Mouse (Mus musculus) 416B (cell line): ENCODE results near the gene Pygm.
A peak's percentile ranks its signal among the peaks of the same experiment; 100 is the strongest.

ENCODE experiments used
- DNase-seq: peaks from one replicate; pipeline ENCODE4 v3.0.0; 2011; ENCODE audit warnings: low read depth

Gene Pygm

GRCm38 (mm10) chr19:6384128-6384527, at the start of gene Pygm:
Gene Pygm (plus strand): TSS chr19:6384399.
- DNase-seq: no peak

DNA sequence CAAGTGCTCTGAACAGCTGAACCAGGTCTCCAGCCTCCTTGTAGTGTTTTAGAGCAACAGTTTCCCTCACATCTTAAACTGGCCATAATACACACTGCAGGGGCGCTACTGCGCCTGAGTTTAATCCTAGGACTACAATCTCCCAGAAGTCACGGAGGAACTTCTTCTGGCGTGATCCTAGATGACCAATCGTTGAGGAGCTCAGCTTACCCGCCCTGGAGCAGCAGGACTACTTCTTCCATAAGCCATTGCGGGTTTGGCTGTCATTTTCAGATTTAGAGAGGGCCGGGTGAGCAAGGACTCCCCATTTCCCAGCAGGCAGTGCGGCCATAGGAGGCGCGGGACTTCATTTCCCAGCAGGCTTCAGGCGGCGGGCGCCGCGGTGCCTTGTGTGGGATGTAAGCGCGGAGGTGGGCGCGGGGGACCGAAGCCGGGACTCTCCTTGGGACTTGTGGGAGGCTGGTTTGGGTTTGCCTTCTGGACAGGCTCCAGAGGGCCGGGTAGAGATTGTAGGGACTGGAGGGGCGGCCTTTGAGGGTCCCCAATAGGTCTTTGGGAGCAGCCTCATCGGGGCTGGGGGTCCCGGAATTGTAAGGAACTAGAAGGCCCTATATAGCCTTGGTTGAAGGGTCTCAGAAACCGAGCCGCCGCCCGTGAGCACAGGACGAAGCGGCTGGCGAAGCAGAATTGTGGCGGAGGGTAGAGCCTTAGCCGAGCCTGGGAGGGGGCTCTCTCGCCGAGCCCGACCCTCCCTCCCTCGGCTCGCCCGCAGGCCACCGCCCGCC, 49.3 kb upstream of the Pygm start, which contains the start of gene Men1:
Gene Men1, plus strand, starts transcription at position 307 of the 785 bp plus-strand sequence.
- peak; percentile 99 for DNase-seq

DNA sequence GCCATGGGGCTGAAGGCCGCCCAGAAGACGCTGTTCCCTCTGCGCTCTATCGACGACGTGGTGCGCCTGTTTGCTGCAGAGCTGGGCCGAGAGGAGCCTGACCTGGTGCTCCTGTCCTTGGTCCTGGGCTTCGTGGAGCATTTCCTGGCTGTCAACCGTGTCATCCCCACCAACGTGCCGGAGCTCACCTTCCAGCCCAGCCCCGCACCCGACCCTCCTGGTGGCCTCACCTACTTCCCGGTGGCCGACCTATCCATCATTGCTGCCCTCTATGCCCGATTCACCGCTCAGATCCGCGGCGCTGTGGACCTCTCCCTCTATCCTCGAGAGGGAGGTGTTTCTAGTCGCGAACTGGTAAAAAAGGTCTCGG, 48.8 kb upstream of the Pygm start:
- DNase-seq: peak; percentile 36

- no peak for DNase-seq
Observed at GRCm38 (mm10) chr19:6336920-6337319, 47.3 kb upstream of the Pygm start.

DNA sequence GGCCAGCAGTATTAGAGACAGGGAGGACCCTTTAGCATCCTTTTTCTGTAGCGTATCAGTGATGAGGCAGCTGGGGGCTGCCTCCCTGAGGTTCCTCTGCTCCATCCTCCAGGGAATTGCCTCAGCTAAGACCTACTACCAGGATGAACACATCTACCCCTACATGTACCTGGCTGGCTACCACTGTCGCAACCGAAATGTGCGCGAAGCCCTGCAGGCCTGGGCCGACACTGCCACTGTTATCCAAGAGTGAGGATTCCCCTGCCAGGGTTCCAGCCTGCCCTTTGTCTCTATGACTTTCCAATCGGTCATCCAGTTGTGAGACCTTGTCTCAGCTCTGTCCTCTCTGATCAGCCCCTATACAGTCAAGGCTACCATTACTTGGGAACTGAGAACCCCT, 46.0 kb upstream of the Pygm start:
- DNase-seq: no peak

DNA sequence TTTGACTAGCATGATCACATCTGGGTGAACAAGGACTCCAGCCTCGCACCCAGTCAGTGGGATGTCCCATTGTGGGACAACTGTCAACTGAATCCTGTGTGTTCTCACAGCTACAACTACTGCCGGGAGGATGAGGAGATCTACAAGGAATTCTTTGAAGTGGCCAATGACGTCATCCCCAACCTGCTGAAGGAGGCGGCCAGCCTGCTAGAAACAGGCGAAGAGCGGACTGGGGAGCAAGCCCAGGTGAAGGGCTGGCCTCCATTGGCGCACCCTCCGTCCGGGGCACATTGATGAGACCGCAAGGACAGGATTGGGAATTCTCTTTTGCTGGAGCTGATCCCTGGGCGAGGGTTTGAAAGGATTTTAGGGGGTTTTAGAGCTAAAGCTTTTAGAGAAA, 45.5 kb upstream of the Pygm start:
- DNase-seq: no peak

- DNase-seq: no peak
Observed at GRCm38 (mm10) chr19:6339191-6339590, 45.0 kb upstream of the Pygm start.

- DNase-seq: peak; percentile 56
Observed at GRCm38 (mm10) chr19:6339890-6340504, 44.2 kb upstream of the Pygm start.

DNA sequence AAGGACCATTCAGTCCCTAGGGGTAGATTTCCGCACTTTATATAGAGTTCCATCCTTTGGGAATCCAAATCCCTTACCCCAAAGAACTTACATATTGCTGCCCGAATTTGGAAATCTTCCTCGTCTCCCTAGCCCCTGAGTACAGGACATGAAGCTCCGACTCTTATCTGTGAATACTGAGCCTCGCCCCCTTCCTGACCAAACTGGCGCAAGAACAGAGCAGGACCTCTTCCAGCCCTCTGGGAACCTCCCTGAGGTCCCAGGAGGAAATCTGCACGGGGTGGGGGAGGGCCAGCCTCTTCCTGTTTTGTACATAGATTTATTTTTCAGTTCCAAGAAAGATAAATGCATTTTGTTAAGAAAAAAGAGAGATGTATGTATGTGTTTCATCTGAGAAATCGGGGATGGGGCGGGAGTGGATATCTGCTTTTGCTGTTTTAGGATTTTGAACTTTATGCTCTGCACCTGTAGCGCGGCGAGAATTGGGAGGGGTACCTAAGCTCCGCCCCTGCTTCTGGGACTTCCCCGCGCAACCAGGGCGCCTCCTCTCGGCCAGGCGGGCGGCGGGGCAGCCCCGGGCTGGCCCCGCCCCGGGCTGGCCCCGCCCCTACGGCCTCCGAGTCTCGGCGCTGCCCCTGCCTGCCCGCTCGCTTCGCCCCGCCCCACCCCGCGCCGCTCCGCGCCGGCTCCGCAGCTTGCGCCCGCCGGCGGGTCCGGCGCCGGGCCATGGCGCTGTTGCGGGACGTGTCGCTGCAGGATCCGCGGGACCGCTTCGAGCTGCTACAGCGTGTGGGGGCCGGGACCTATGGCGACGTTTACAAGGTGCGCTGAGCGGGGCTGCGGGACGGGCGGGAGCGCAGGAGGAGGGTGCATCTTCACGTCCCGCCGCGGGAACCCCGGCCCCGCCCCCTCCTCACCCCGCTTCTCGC, 43.4 kb upstream of the Pygm start, which contains the start of gene Map4k2:
Gene Map4k2, plus strand, starts transcription at position 612 of the 929 bp plus-strand sequence.
- peak; percentile 87 for DNase-seq

- DNase-seq: no peak
Observed at GRCm38 (mm10) chr19:6341453-6342077, 42.6 kb upstream of the Pygm start.

DNA sequence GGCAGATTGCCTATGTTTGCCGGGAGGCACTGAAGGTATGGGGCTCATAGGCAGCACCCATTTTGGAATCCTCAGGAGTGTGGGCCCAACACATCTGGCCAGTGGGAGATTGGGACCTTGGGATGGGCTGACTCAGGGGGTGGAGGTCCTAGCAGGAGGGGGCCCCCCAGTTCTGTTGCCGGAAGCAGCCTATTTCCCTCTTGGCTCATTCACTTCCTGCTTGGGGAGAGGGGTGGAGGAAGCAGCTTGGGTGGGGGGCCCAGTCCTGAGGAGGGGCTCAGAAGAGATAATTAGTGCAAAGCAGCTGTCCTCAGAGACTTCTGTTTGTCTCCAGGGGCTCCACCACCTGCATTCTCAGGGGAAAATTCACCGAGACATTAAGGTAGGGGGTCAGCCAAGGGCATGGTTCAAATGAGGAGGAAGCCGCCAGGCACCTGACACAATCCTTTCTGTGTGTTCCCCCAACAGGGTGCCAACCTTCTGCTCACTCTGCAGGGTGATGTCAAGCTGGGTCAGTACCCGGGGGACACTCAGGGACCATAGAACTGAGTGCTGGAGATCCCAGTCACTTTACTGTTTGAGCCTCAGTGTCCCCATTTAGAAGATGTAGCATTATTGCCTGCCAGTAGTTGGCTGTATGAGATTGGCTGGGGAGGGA, 41.8 kb upstream of the Pygm start:
- no peak for DNase-seq

GRCm38 (mm10) chr19:6343066-6343925, 40.9 kb upstream of the Pygm start:
- no peak for DNase-seq

DNA sequence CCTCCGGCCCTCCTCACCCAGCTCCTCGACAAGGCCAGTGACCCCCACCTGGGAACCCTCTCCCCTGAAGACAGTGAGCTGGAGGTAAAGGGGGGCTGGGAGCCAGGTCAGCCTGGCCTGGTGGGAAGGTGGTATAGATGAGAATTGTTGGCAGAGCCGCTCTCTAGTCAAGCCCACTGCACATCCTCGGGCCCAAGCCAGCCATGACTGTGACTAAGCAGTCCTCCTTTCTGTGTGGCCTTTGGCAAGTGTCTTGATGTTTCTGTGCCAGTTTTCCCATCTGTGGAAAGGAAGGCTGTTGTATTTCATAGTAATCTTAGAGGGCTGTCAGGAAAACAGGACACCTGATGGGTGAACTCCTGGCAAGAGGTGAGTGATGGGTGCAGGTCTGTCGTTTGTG, 40.2 kb upstream of the Pygm start:
- no peak for DNase-seq

GRCm38 (mm10) chr19:6346023-6346422, 38.2 kb upstream of the Pygm start:
- DNase-seq: no peak

DNA sequence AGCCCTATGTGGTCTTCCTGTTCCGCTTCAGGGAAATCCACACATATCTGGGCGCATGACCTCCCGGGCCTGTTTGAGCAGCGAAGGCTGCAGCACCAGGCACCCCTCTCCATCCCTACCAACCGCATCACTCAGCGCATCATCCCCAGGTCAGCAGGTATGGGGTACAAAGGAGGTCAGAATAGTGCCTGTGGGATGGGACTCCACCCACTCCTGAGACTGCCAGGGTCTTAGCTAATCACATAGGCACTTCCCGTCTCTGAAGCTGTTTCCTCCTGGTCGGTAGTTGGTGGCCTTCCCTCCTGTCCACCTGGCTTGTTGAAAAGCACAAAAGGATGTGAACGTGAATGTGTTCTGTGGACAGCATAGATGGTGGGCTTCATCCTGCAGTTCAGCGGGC, 37.5 kb upstream of the Pygm start:
- no peak for DNase-seq

DNA sequence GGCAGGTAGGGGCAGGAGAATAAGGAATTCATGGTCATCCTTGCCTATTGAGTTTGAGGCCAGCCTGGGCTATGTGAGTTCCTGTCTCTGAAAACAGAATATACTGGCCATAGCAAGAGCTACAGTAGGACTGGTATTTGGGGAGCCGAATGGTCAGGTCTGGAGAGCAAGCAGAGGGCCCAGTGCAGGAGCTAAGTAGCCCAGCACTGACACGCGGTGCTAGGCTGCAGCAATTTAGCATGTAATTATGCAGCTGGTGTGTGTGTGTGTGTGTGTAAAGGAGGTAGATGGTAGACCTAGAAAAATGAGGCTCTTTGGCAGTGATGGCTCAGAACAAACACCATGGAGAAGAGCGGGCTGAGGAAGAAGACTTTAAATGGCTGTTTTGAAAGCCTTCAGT, 36.6 kb upstream of the Pygm start:
- DNase-seq: no peak

GRCm38 (mm10) chr19:6348717-6349116, 35.5 kb upstream of the Pygm start:
- DNase-seq: peak; percentile 50

- peak; percentile 79 for DNase-seq
Observed at GRCm38 (mm10) chr19:6349215-6349983, 34.8 kb upstream of the Pygm start.

DNA sequence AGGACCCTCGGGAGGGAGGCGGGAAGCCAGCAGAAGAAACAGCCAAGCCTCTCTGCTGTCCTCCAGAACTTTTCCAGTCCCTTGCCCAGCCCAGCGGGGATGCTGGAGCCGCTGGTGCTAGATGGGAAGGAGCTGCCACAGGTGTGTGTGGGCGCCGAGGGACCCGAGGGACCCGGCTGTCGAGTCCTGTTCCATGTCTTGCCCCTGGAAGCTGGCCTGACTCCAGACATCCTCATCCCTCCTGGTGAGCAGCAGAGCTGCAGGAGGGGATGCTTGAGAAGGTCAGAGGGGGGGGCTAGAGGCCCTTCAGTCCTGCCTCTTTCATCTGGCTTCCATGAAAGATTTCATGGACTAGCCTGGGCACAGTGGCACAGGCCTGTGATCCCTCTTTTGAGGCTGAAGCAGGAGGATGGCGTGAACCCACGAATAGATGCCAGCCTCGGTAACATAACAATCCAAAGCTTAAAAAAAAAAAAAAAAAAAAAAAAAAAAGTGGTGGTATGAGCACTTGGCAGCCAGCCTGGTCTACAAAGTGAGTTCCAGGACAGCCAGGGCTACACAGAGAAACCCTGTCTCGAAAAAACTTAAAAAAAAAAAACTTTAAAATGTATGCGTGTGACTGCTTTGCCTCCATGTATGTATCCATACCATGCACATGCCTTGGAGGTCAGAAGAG, 32.6 kb upstream of the Pygm start:
- no peak for DNase-seq
